Mouse (Mus musculus): ENCODE data around the gene Crip1. TPM values are rescaled to one million over a fixed set of nuclear protein-coding genes. Genes with fewer than 3 reads are reported as not detected.

Gene Crip1
- polyA plus RNA-seq, 1 experiment from 2014 or later = 1,992 TPM

GRCm38 (mm10) chr12:113157971-113158370, 11.9 kb downstream of the Crip1 start:
- Histone ChIP-seq H3K9me3 (ENCODE audit: control insufficient read depth) (no peaks in the 10 kb centered on the region), H3K4me1 (replicated peaks; ENCODE audit: control insufficient read depth, insufficient read depth, low read length) (peaks cover 3% of the 10 kb centered on the region; the same call in 1 of the 2 replicates), H3K27ac (ENCODE audit: low read depth, low read length) (no peak overlapping the region), H3K4me2 (replicated peaks; ENCODE audit: low read depth) (no peak overlapping the region), H3K4me3 (ENCODE audit: low read depth, low read length) (no peak overlapping the region), H3K9ac (ENCODE audit: low read depth, low read length) (no peak overlapping the region), H3K36me3 (ENCODE audit: control insufficient read depth, insufficient read depth) (peaks cover 12% of the 10 kb centered on the region), H3K27me3 (replicated peaks; ENCODE audit: control insufficient read depth, insufficient read depth, low read length) (no peaks in the 10 kb centered on the region)
- no peak for TF ChIP-seq CTCF (IDR thresholded peaks at IDR 0.05; ENCODE audit: low read depth)
- no peak for ATAC-seq
- 95% methylated on average over 8 of the region's 8 CpGs for WGBS

DNA sequence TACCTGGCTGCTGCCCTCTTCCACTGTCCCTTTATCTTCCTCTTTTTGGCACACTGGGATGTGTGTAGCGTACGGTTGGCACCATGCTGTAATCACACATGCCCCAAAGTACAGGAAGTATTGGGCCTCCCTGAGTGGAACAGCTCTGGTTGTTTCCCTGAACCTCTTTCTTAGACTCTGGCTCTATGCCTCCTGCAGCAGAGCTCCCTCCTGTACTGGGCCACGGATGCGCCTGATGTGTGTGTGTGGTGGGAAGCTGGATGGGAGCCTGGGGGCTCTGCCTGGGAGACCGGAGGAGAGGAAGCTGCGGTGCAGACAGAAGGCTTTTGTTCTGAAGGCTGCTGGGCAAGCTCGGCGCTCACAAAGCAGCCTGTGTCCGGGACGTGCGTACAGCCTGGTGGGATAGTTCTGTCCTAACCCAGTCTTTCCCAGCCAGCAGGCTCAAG, 17.5 kb downstream of the Crip1 start:
- no peak for TF ChIP-seq CTCF (IDR thresholded peaks at IDR 0.05; ENCODE audit: low read depth)
- ATAC-seq = no peak
- 94% methylated on average over 11 of the region's 11 CpGs for WGBS

DNA sequence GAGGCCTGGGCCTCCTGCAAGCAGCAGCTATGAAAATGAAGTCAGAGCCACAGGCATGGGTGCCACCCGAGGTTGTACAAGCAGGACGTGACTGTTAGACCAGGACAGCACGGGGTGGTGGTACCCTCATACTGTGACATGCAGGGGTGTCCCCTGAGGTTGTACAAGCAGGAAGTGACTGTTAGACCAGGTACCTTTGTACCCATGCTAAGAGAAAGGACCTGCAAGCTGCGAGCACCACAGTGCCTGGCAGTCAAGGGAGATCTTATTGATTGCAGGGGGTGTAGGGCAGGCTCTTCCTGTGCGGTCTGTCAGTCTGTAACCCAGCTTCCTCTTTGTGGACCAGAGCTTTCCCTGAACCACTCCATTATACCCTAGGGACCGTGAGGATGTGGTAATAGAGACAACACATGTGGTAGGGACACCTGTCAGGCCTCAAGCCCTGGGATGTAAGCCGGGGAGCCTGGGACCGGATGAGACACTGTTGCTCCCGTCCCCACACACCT, 22.0 kb downstream of the Crip1 start:
- WGBS = 67% methylated on average over 9 of the region's 9 CpGs
- no peak for ATAC-seq
- H3K27ac ChIP-seq (ENCODE audit: low read depth, low read length) = no peak overlapping the region
- H3K4me1 ChIP-seq (replicated peaks; ENCODE audit: control insufficient read depth, insufficient read depth, low read length) = no peaks in the 10 kb centered on the region
- H3K4me2 ChIP-seq (replicated peaks; ENCODE audit: low read depth) = no peak overlapping the region
- no peaks in the 10 kb centered on the region for H3K9me3 ChIP-seq (ENCODE audit: control insufficient read depth)
- no peaks in the 10 kb centered on the region for H3K27me3 ChIP-seq (replicated peaks; ENCODE audit: control insufficient read depth, insufficient read depth, low read length)
- no peak overlapping the region for H3K4me3 ChIP-seq (ENCODE audit: low read depth, low read length)
- no peak for TF ChIP-seq CTCF (IDR thresholded peaks at IDR 0.05; ENCODE audit: low read depth)
- H3K36me3 ChIP-seq (ENCODE audit: control insufficient read depth, insufficient read depth) = 0 out of 2 replicates have a peak, but pooled peaks cover 10% of the 10 kb centered on the region
- no peak overlapping the region for H3K9ac ChIP-seq (ENCODE audit: low read depth, low read length)

More for the DNA sequence above, 17.5 kb downstream of the Crip1 start:
- Histone ChIP-seq H3K36me3 (ENCODE audit: control insufficient read depth, insufficient read depth) (peaks cover 23% of the 10 kb centered on the region), H3K9ac (ENCODE audit: low read depth, low read length) (no peak overlapping the region), H3K4me3 (ENCODE audit: low read depth, low read length) (no peak overlapping the region), H3K9me3 (ENCODE audit: control insufficient read depth) (no peaks in the 10 kb centered on the region), H3K4me1 (replicated peaks; ENCODE audit: control insufficient read depth, insufficient read depth, low read length) (no peaks in the 10 kb centered on the region), H3K27me3 (replicated peaks; ENCODE audit: control insufficient read depth, insufficient read depth, low read length) (no peaks in the 10 kb centered on the region), H3K4me2 (replicated peaks; ENCODE audit: low read depth) (no peak overlapping the region), H3K27ac (ENCODE audit: low read depth, low read length) (no peak overlapping the region)

GRCm38 (mm10) chr12:113176960-113177725, 31.0 kb downstream of the Crip1 start:
- ATAC-seq = no peak
- Histone ChIP-seq H3K4me2 (replicated peaks; ENCODE audit: low read depth) (no peak overlapping the region), H3K9ac (ENCODE audit: low read depth, low read length) (no peak overlapping the region), H3K27ac (ENCODE audit: low read depth, low read length) (no peak overlapping the region), H3K4me1 (replicated peaks; ENCODE audit: control insufficient read depth, insufficient read depth, low read length) (no peaks in the 10 kb centered on the region), H3K4me3 (ENCODE audit: low read depth, low read length) (no peak overlapping the region), H3K27me3 (replicated peaks; ENCODE audit: control insufficient read depth, insufficient read depth, low read length) (no peaks in the 10 kb centered on the region), H3K36me3 (ENCODE audit: control insufficient read depth, insufficient read depth) (no peaks in the 10 kb centered on the region), H3K9me3 (ENCODE audit: control insufficient read depth) (no peaks in the 10 kb centered on the region)
- TF ChIP-seq CTCF (IDR thresholded peaks at IDR 0.05; ENCODE audit: low read depth) = no peak
- whole genome bisulfite sequencing = 80% methylated on average over 18 of the region's 18 CpGs

DNA sequence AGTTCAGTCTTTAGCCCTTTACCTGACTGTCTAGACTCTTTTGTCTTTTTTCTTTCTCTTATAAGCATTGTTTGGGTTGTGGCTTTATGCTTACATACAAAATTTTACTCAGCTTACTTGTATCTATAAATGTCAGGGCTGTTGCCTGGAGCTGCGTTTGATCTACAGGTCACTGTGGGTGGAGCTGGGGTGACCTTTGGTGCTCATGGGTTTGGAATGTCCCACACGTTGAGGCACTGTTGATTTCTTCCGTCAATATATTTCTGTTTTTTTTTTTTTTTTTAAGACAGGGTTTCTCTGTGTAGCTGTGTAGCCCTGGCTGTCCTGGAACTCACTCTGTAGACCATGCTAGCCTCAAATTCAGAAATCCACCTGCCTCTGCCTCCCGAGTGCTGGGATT, 34.9 kb downstream of the Crip1 start:
- 31% methylated on average over 4 of the region's 4 CpGs for WGBS
- Histone ChIP-seq H3K4me1 (replicated peaks; ENCODE audit: control insufficient read depth, insufficient read depth, low read length) (0 out of 2 replicates have a peak, but pooled peaks cover under 1% of the 10 kb centered on the region), H3K4me2 (replicated peaks; ENCODE audit: low read depth) (no peak overlapping the region), H3K27me3 (replicated peaks; ENCODE audit: control insufficient read depth, insufficient read depth, low read length) (peaks cover 16% of the 10 kb centered on the region), H3K4me3 (ENCODE audit: low read depth, low read length) (no peak overlapping the region), H3K9ac (ENCODE audit: low read depth, low read length) (no peak overlapping the region), H3K9me3 (ENCODE audit: control insufficient read depth) (no peaks in the 10 kb centered on the region), H3K27ac (ENCODE audit: low read depth, low read length) (no peak overlapping the region), H3K36me3 (ENCODE audit: control insufficient read depth, insufficient read depth) (no peaks in the 10 kb centered on the region)
- TF ChIP-seq CTCF (IDR thresholded peaks at IDR 0.05; ENCODE audit: low read depth) = no peak
- no peak for ATAC-seq

DNA sequence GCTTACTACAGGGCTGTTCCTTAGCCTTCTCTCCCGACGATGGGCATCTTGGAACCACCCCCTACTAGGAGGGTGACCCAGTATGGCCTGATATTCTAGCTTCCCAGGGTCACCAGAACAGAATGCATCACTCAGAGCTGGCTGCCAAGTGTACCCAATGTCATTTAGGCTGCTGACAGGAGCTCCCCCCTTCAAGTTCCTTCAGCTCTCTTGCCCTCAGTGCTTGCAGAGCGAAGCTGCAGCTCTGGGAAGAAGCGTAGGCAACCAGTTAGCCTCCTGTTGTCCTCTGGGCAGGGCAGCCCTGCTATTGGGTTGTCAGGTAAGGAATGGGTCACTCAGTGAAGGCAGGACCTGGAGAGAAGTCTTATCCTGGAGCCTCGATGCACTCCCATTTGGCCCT, 38.8 kb downstream of the Crip1 start:
- no peak overlapping the region for H3K27ac ChIP-seq (ENCODE audit: low read depth, low read length)
- H3K9me3 ChIP-seq (ENCODE audit: control insufficient read depth) = no peaks in the 10 kb centered on the region
- 63% methylated on average over 5 of the region's 5 CpGs for WGBS
- no peak overlapping the region for H3K9ac ChIP-seq (ENCODE audit: low read depth, low read length)
- no peak overlapping the region for H3K4me2 ChIP-seq (replicated peaks; ENCODE audit: low read depth)
- no peak overlapping the region for H3K4me3 ChIP-seq (ENCODE audit: low read depth, low read length)
- H3K4me1 ChIP-seq (replicated peaks; ENCODE audit: control insufficient read depth, insufficient read depth, low read length) = 0 out of 2 replicates have a peak, but pooled peaks cover 4% of the 10 kb centered on the region
- no peak for TF ChIP-seq CTCF (IDR thresholded peaks at IDR 0.05; ENCODE audit: low read depth)
- ATAC-seq = no peak
- no peaks in the 10 kb centered on the region for H3K36me3 ChIP-seq (ENCODE audit: control insufficient read depth, insufficient read depth)
- peaks cover 40% of the 10 kb centered on the region for H3K27me3 ChIP-seq (replicated peaks; ENCODE audit: control insufficient read depth, insufficient read depth, low read length)
